Mouse (Mus musculus) MEL (cell line): ENCODE results near the gene Shroom2.

Experiments used
- CTCF ChIP-seq, 3 experiments: IDR thresholded peaks in 2 of 3; conservative IDR thresholded peaks in 1 of 3; 2 replicates each; pipeline ENCODE4 v1.5.1; 2011 to 2012; ENCODE audit warnings: low read length in 3 of 3, low read depth in 2 of 3, mild to moderate bottlenecking in 2 of 3, improper control_type of control experiment in 1 of 3, inconsistent platforms in 1 of 3, mixed read lengths in 1 of 3, moderate library complexity in 1 of 3; ENCODE audit not compliant: control insufficient read depth in 1 of 3, insufficient read depth in 1 of 3, poor library complexity in 1 of 3, severe bottlenecking in 1 of 3
- ELF1 ChIP-seq: IDR thresholded peaks from 2 replicates; pipeline ENCODE4 v1.6.1; 2014; ENCODE audit warnings: low read depth, mild to moderate bottlenecking, inconsistent platforms, low read length, improper control_type of control experiment, moderate library complexity
- EP300 ChIP-seq, 2 experiments: IDR thresholded peaks; 2 replicates each; pipeline ENCODE4 v1.6.1; 2011; ENCODE audit warnings: improper control_type of control experiment in 2 of 2, low read length in 2 of 2, low read depth in 1 of 2, mild to moderate bottlenecking in 1 of 2
- ETS1 ChIP-seq: IDR thresholded peaks from 2 replicates; pipeline ENCODE4 v1.6.1; 2012; ENCODE audit warnings: low read depth, mild to moderate bottlenecking, inconsistent platforms, low read length, improper control_type of control experiment, moderate library complexity
- GATA1 ChIP-seq: IDR thresholded peaks from 2 replicates; pipeline ENCODE4 v1.6.1; 2011; ENCODE audit warnings: low read depth, low read length, improper control_type of control experiment
- JUND ChIP-seq: IDR thresholded peaks from 2 replicates; pipeline ENCODE4 v1.6.1; 2011; ENCODE audit warnings: low read depth, mild to moderate bottlenecking, improper control_type of control experiment, low read length
- MAX ChIP-seq: IDR thresholded peaks from 2 replicates; pipeline ENCODE4 v1.6.1; 2011; ENCODE audit warnings: low read length, improper control_type of control experiment
- NELFE ChIP-seq: IDR thresholded peaks from 2 replicates; pipeline ENCODE4 v1.6.1; 2011; ENCODE audit warnings: low read depth, low read length, improper control_type of control experiment
- POLR2A ChIP-seq, 2 experiments: IDR thresholded peaks; 2 replicates each; pipeline ENCODE4 v1.6.1; 2011 to 2012; ENCODE audit warnings: low read length in 2 of 2, mild to moderate bottlenecking in 2 of 2, control low read depth in 1 of 2, improper control_type of control experiment in 1 of 2, low read depth in 1 of 2, moderate library complexity in 1 of 2; ENCODE audit not compliant: control insufficient read depth in 1 of 2, insufficient read depth in 1 of 2, poor library complexity in 1 of 2
- POLR2AphosphoS2 ChIP-seq: IDR thresholded peaks from 2 replicates; pipeline ENCODE4 v1.6.1; 2011; ENCODE audit warnings: low read length, improper control_type of control experiment
- TBP ChIP-seq: IDR thresholded peaks from 2 replicates; pipeline ENCODE4 v1.8.0; 2011; ENCODE audit warnings: low read depth, low read length, improper control_type of control experiment
- TCF12 ChIP-seq: IDR thresholded peaks from 2 replicates; pipeline ENCODE4 v1.6.1; 2014; ENCODE audit warnings: low read depth, mild to moderate bottlenecking, inconsistent platforms, low read length, improper control_type of control experiment, moderate library complexity
- USF1 ChIP-seq: IDR thresholded peaks from 2 replicates; pipeline ENCODE4 v1.6.1; 2014; ENCODE audit warnings: low read depth, mild to moderate bottlenecking, inconsistent platforms, low read length, improper control_type of control experiment, moderate library complexity
- ZNF384 ChIP-seq: IDR thresholded peaks from 2 replicates; pipeline ENCODE4 v1.6.1; 2012; ENCODE audit warnings: low read depth, mild to moderate bottlenecking, inconsistent platforms, low read length, improper control_type of control experiment

DNA sequence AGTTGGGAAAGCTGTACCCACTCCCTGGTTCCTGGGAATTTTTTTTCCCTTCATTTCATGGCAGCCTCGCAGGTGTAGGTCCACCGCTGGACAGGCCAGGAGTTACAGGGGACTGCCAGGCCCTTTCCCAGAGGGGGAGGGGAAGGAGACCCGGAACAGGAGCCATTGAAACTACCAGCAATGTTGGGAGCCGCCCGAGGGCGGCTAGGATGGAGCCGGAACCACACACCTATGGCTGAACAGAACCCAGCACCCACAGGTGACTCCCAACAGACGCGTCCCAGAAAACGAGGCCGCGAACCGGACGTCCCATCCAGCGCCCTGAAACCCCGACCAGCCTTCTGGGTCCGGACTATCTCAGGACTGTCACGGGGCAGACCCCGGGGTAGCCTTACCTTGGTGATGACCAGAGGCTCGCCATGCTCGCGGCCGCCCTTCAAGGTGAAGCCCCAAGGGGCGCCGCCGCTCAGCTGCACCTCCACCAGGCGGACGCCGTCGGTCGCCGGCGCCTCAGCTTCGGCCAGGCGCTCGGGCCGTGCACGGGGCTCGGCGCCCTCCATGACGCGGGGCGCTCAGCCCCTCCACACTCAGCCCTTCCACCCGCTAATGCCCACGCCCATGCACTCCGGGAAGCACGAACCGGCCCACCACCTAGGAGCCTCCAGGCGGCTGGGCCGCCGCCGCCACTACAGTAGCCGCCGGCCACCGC lies at the start of gene Shroom2:
- TF ChIP-seq TCF12 (no peak), EP300 (IDR thresholded peaks at IDR 0.05; ENCODE audit: low read depth in 1 of 2, low read length in 2 of 2) (no peak), ELF1 (no peak), ZNF384 (no peak), CTCF (IDR thresholded peaks at IDR 0.05 in 2 of 3, conservative IDR thresholded peaks at IDR 0.05 in 1 of 3; ENCODE audit: control insufficient read depth in 1 of 3, insufficient read depth in 1 of 3, low read depth in 2 of 3, low read length in 3 of 3, poor library complexity in 1 of 3, severe bottlenecking in 1 of 3) (no peak), JUND (no peak), TBP (no peak), POLR2A (IDR thresholded peaks at IDR 0.05; ENCODE audit: control insufficient read depth in 1 of 2, insufficient read depth in 1 of 2, low read depth in 1 of 2, low read length in 2 of 2, poor library complexity in 1 of 2) (no peak), GATA1 (no peak), NELFE (no peak), MAX (no peak), POLR2AphosphoS2 (no peak), ETS1 (no peak), USF1 (no peak)
